Mouse (Mus musculus) testis, adult 2 months (tissue): ENCODE measurements around the gene Diras2. TPM values are rescaled to one million over a fixed set of nuclear protein-coding genes. Genes with fewer than 3 reads are reported as not detected.

Experiments
- H3K27ac ChIP-seq: fragments of 200-500 bp; 2 replicates; pipeline ENCODE4 v1.5.1; 2012; ENCODE audit warnings: low read depth, low read length; ENCODE audit not compliant: control insufficient read depth, insufficient read depth
- H3K27me3 ChIP-seq: fragments of 200-500 bp; 2 replicates; pipeline ENCODE4 v1.6.1; 2012; ENCODE audit warnings: mild to moderate bottlenecking, low read length, moderate library complexity; ENCODE audit not compliant: control insufficient read depth, insufficient read depth
- H3K36me3 ChIP-seq: fragments of 200-500 bp; 2 replicates; pipeline ENCODE4 v1.6.1; 2012; ENCODE audit warnings: mild to moderate bottlenecking, low read length; ENCODE audit not compliant: control insufficient read depth, insufficient read depth
- H3K4me1 ChIP-seq: fragments of 200-500 bp; 2 replicates; pipeline ENCODE4 v1.6.1; 2012; ENCODE audit warnings: low read length; ENCODE audit not compliant: control insufficient read depth, insufficient read depth
- H3K4me3 ChIP-seq: fragments of 200-500 bp; 2 replicates; pipeline ENCODE4 v1.5.1; 2012; ENCODE audit warnings: low read depth, mild to moderate bottlenecking, low read length, moderate library complexity, mixed read lengths; ENCODE audit not compliant: control insufficient read depth
- CTCF ChIP-seq: fragments of 200-500 bp; IDR thresholded peaks from 2 replicates; pipeline ENCODE4 v1.5.1; 2012; ENCODE audit warnings: low read depth, mild to moderate bottlenecking, inconsistent platforms, low read length, moderate library complexity; ENCODE audit not compliant: control insufficient read depth, insufficient read depth, insufficient replicate concordance
- POLR2A ChIP-seq: fragments of 200-500 bp; IDR thresholded peaks from 2 replicates; pipeline ENCODE4 v1.6.1; 2012; ENCODE audit warnings: low read depth, mild to moderate bottlenecking, inconsistent platforms, low read length, moderate library complexity; ENCODE audit not compliant: control insufficient read depth
- polyA plus RNA-seq: library from polyadenylated mRNA; depleted of rRNA; stranded (reverse); fragments of >200 nt; gene quantifications from 2 replicates; pipeline ENCODE4 v1.2.3, GENCODE M21; 2012

Diras2 gene
- polyA plus RNA-seq, 1 experiment: 2.4 TPM

DNA sequence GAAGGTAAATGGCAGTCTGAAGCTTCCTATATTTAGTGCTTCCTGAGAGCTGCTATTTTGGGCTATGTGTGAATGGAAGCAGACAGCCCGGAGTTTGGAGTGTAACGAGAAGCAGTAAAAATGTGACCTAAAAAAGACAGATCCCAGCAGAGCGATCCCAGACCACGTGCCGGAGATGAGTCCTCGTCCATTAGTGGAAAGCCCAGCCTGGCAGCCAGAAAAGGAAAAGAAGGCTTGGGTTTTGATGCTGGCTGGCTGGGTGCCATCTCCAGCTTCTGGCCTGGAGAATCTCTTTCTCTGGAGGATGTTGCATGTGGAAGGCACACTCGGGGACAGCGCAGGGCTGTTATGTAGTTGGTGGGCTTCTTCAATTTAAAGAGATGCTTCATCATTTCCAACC, 29.4 kb downstream of the Diras2 start:
- Histone ChIP-seq H3K27ac (no peak overlapping the region), H3K4me1 (no peaks in the 10 kb centered on the region; the same call in 1 of the 2 replicates), H3K27me3 (no peaks in the 10 kb centered on the region), H3K36me3 (no peaks in the 10 kb centered on the region), H3K4me3 (no peak overlapping the region)
- TF ChIP-seq POLR2A (no peak), CTCF (no peak)

DNA sequence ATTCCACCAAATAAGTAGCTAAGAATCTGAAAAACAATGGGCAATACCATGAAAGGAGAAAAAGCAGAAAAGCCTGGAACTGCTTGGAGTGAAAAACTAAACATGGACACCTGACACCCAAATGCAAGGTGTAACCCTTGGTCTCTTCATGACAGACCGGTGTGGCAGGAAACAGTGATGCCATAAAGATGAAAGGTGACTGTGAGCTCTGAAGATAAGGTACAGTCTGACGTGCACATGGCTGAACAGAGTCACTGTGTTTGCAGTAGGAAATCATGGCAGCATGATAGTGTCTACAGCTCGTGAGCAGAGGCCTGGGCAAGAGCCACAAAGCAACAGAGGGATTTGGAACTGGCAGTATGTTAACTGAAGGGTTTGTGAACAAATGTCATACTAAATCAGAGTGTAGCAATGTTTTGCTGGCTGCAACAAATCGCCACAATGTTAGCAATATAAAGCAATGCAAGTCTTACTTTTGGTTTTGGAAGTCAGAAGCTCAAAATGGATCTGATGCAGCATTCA, 34.0 kb downstream of the Diras2 start:
- H3K27ac ChIP-seq: no peak overlapping the region
- H3K36me3 ChIP-seq: no peaks in the 10 kb centered on the region
- H3K4me1 ChIP-seq: no peaks in the 10 kb centered on the region; the same call in 1 of the 2 replicates
- no peak overlapping the region for H3K4me3 ChIP-seq
- no peak for TF ChIP-seq POLR2A
- H3K27me3 ChIP-seq: no peaks in the 10 kb centered on the region

DNA sequence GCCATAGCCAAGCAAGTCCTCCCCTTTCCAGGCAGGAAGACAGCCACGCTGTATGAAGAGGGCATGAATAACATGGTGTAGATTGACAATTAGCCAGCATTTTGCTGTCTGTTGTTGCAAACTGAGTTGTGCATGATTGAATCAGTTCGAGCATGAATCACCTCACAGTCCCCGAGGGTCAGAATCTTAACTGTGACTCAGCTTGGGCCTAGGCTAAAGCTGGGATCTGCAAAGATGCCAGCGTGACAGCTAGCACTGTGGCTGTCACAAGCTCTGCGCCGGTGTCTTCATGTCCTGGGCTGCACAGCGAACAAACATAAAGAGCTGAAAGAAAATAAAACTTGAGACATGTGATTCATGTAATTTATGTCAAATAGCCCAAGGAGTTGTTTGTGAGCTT, 42.3 kb downstream of the Diras2 start:
- H3K4me1 ChIP-seq: no peaks in the 10 kb centered on the region
- H3K4me3 ChIP-seq: no peak overlapping the region
- H3K36me3 ChIP-seq: no peaks in the 10 kb centered on the region
- no peaks in the 10 kb centered on the region for H3K27me3 ChIP-seq
- H3K27ac ChIP-seq: no peak overlapping the region
- TF ChIP-seq CTCF (no peak), POLR2A (no peak)

DNA sequence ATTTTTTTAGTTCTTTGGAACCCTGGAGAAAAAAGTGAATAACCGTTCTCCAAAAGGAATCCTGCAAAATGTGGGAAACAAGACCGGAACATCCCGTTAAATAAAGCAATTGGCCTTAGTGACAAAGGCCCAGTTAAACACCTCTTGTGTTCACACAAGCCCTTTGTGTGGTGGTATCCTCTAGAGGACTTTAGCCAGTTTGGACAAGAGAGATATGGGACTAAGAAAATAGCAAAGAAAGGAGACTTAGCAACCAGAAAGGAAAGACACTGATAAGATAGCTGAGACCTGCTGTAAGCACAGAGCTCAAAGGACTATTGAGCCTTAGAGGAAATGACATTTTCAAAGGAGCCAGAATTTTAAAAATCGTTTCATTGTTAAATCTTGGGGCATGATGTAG, 47.0 kb downstream of the Diras2 start:
- H3K4me1 ChIP-seq: no peaks in the 10 kb centered on the region
- H3K27ac ChIP-seq: no peak overlapping the region
- H3K4me3 ChIP-seq: no peak overlapping the region
- H3K36me3 ChIP-seq: no peaks in the 10 kb centered on the region
- TF ChIP-seq CTCF (no peak), POLR2A (no peak)
- no peaks in the 10 kb centered on the region for H3K27me3 ChIP-seq

DNA sequence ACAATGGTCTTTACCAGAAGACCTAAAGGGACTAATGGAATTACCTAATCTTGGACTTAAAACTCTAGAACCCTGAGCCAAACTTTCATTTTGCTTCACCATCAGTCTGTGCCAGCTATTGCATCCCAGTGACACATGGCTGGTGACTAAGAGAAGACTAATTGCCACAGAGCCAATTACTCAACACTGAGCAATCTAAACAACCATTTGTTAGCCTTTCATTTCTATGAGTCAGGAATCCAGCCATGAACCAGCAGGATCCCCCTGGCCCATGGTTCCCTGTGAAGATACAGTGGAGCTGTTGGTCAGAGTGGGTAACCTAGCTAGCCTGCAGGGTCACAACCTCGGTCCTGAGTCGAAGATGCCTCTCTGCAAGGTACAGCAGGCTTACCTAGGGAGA, 49.3 kb downstream of the Diras2 start:
- Histone ChIP-seq H3K36me3 (no peaks in the 10 kb centered on the region), H3K27me3 (no peaks in the 10 kb centered on the region), H3K27ac (no peak overlapping the region), H3K4me3 (no peak overlapping the region), H3K4me1 (peaks cover 3% of the 10 kb centered on the region)
- TF ChIP-seq CTCF: no peak
- TF ChIP-seq POLR2A: no peak

- Histone ChIP-seq H3K36me3 (no peaks in the 10 kb centered on the region), H3K27me3 (no peaks in the 10 kb centered on the region), H3K27ac (no peak overlapping the region), H3K4me3 (no peak overlapping the region), H3K4me1 (peaks cover 4% of the 10 kb centered on the region)
- TF ChIP-seq CTCF (no peak), POLR2A (no peak)
Observed at GRCm38 (mm10) chr13:52479146-52479545, 51.9 kb downstream of the Diras2 start.

- no peaks in the 10 kb centered on the region for H3K36me3 ChIP-seq
- no peak overlapping the region for H3K4me3 ChIP-seq
- H3K27ac ChIP-seq: no peak overlapping the region
- H3K4me1 ChIP-seq: peaks cover 4% of the 10 kb centered on the region
- TF ChIP-seq POLR2A (no peak), CTCF (no peak)
- H3K27me3 ChIP-seq: no peaks in the 10 kb centered on the region
Observed at GRCm38 (mm10) chr13:52476998-52477601, 54.0 kb downstream of the Diras2 start.

DNA sequence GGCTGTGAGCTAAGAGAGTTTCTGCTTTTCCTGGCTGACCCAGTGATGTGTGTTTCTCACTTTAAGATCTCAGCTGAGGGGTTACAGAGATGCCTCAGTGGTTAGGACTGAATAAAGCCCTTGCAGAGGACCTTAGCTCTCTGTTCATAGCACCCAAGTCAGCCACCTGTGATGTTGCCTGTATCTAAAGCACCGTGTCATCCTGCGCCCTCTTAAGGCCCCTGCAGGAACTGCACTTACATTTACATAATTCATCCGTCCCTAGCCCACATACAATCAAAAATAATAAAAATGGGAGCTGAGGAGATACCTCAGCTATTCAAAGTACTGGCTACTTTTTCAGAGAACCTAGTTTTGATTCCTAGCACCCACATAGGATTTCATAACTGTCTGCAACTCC, 54.9 kb downstream of the Diras2 start:
- Histone ChIP-seq H3K4me3 (no peak overlapping the region), H3K27ac (no peak overlapping the region), H3K4me1 (peaks cover 4% of the 10 kb centered on the region), H3K36me3 (no peaks in the 10 kb centered on the region), H3K27me3 (no peaks in the 10 kb centered on the region)
- TF ChIP-seq CTCF (peak; percentile 57; the same call in 1 of the 2 replicates), POLR2A (no peak)
